Mouse (Mus musculus) R1 (cell line): ENCODE results near the gene Gm33543.

Source experiments
- DNase-seq: peaks from one replicate; pipeline ENCODE4 v3.0.0-alpha.2; 2018; ENCODE audit warnings: low read depth, low spot score

Gm33543 gene

DNA sequence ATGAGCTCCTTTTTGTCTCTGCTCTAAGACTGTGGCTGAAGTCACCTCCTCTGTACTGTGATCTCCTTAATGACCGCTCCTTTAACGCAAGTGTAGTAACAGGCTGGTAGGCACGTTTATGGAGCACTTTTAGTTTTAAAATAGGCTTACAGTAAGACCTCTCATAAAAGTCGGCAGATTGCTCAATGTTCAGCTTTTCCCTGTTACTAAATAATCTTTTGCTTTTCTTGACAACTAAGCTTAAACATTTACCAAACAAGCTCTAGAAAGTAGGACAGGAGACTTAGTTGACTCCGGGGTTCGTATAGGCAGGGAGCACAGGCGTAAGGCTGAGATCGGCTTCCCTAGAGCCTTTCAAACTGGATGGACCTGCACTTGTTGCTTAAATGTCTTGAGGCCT, 64.1 kb downstream of the Gm33543 start:
- DNase-seq: no peak

GRCm38 (mm10) chr10:95777701-95778320, 64.9 kb downstream of the Gm33543 start:
- no peak for DNase-seq

GRCm38 (mm10) chr10:95777071-95777470, 65.7 kb downstream of the Gm33543 start:
- DNase-seq: no peak

GRCm38 (mm10) chr10:95774856-95775255, 67.9 kb downstream of the Gm33543 start:
- DNase-seq: no peak

DNA sequence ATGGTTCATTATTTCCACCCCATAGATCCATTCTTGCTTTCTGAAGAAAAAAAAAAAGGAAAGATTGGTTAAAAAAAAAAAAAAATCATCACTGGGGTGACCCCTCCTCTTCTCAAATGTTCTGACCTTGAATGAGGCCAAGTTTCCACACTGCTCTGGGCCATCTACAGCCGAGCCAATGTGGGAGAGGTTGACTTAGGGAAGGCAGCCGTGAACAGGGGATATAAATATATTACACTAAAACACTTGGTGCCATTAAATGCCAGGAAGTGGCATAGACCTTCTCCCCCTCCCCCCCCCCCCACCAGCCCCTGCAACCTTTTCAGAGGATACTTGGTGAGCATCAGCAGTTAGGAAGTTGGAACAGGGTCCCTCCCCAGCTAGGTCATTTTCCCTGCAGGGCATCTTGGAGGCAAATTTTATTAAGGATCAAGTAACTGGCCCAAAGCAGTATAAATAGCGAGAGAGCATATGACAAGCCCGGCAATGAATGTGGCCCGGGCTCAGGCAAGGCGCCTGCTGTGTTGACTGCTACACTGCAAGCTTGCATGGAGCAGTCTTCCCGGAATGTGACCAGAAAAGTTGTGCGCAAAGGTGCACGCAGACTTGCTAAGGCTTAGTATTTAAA, 68.6 kb downstream of the Gm33543 start:
- DNase-seq: no peak
